Mouse (Mus musculus): ENCODE measurements around the gene Mxi1. TPM values are rescaled to one million over a fixed set of nuclear protein-coding genes. Genes with fewer than 3 reads are reported as not detected.

The Mxi1 gene
- polyA plus RNA-seq, 1 experiment = 21.5 TPM

DNA sequence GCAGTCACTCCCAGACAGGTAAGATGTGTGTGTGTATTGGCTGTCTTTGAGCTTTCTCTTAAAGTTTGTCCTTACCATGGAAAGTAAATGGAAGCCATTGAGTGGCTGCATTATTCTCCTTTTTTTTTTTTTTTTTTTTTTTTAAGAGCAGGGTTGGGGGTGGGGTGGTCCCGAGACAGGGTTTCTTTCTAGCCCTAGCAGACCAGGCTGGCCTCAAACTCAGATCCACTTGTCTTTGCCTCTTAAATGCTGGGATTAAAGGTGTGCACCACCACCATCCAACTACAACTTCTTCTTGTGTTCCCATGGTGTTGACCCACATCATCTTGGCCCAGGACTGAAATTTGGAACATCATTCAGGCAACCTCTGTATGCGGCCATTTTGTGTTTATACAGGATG is 63.3 kb downstream of the Mxi1 start:
- Histone ChIP-seq H3K4me3 (replicated peaks; ENCODE audit: extremely low read depth, low read depth, low read length) (no peak overlapping the region), H3K4me1 (ENCODE audit: control insufficient read depth, insufficient read depth, low read length) (no peaks in the 10 kb centered on the region)
- TF ChIP-seq CTCF (IDR thresholded peaks at IDR 0.05; ENCODE audit: insufficient read depth, low read length) (no peak), POLR2A (IDR thresholded peaks at IDR 0.05; ENCODE audit: borderline replicate concordance, extremely low read depth, low read depth, low read length) (no peak)
- DNase-seq = no peak
- 83% methylated on average over 2 of the region's 2 CpGs for WGBS

DNA sequence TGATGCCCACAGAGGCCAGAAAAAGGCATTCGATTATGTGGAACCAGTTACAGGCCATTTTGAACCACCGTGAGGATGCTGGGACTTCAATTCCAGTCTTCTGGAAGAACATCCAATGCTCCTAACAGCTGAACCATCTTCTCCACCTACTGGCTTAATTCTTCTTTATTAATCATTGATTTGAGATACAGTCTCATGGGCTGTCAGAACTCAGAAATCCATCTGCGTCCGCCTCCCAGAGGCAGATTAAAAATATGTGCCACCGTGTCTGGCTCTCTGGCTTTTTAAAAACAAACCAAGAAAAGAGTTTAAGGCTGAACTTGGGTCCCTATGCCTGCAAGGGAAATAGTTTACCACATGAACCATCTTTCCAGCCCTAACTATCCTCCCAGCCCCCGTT is 65.0 kb downstream of the Mxi1 start:
- DNase-seq = no peak
- Histone ChIP-seq H3K4me1 (ENCODE audit: control insufficient read depth, insufficient read depth, low read length) (no peaks in the 10 kb centered on the region), H3K4me3 (replicated peaks; ENCODE audit: extremely low read depth, low read depth, low read length) (no peak overlapping the region)
- 89% methylated on average over 6 of the region's 6 CpGs for WGBS
- TF ChIP-seq POLR2A (IDR thresholded peaks at IDR 0.05; ENCODE audit: borderline replicate concordance, extremely low read depth, low read depth, low read length) (no peak), CTCF (IDR thresholded peaks at IDR 0.05; ENCODE audit: insufficient read depth, low read length) (no peak)

DNA sequence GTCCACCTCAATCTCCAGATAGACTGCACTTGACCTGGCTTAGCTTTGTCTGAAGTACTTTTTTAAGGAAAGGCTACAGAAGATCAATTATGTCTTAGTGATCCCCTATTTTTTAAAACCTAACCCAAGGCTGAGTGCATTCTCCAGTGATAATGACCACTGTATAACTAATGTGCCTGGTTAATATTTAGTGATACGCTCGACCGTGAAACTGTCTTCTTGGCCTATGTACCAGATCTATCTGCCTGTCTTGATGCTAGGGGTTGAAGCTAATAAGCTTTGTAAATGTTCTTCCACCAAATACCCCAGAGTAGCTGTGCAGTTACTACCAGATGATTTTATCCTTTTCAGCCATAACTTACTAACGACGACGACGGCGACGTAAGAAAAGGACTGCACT is 65.5 kb downstream of the Mxi1 start:
- Histone ChIP-seq H3K4me1 (ENCODE audit: control insufficient read depth, insufficient read depth, low read length) (no peaks in the 10 kb centered on the region), H3K4me3 (replicated peaks; ENCODE audit: extremely low read depth, low read depth, low read length) (no peak overlapping the region)
- no peak for TF ChIP-seq CTCF (IDR thresholded peaks at IDR 0.05; ENCODE audit: insufficient read depth, low read length)
- TF ChIP-seq POLR2A (IDR thresholded peaks at IDR 0.05; ENCODE audit: borderline replicate concordance, extremely low read depth, low read depth, low read length) = no peak
- no peak for DNase-seq
- WGBS = 94% methylated on average over 9 of the region's 9 CpGs

DNA sequence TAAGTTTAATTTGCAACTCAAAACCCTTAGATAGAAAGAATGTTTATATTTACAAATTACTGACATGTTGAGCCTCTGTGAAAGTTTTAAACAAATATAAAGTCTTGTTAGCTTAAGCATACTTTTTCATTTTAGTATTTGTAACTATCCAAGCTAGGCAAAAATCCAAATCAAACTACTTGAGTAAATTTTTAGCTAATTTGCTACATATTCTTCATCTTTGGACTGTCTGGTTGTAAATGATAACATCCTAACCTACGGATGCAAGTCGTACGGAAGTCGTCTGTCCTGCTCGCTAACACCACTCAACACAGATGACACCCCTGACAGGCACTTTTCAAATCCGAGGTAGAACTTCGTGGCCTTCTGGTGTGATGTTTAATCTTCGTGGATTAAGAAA is 67.3 kb downstream of the Mxi1 start:
- Histone ChIP-seq H3K4me1 (ENCODE audit: control insufficient read depth, insufficient read depth, low read length) (no peaks in the 10 kb centered on the region), H3K4me3 (replicated peaks; ENCODE audit: extremely low read depth, low read depth, low read length) (no peak overlapping the region)
- TF ChIP-seq POLR2A (IDR thresholded peaks at IDR 0.05; ENCODE audit: borderline replicate concordance, extremely low read depth, low read depth, low read length) (no peak), CTCF (IDR thresholded peaks at IDR 0.05; ENCODE audit: insufficient read depth, low read length) (no peak)
- 61% methylated on average over 8 of the region's 8 CpGs for WGBS
- no peak for DNase-seq

DNA sequence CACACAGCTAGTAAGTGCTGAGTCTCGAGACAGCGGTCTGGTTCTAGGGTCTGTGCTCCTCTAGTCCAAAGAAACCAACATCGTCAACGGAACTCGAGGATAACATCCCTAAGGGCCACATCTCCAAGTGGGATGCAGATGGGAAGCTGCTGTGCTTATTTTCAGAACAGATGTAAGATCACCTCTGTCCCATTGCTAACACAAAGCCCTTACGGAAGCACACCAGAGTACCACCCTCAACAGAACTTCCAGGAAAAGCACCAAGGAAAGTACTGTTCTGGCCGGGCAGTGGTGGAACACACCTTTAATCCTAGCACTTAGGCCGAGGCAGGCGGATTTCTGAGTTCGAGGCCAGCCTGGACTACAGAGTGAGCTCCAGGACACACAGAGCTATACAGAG is 68.1 kb downstream of the Mxi1 start:
- Histone ChIP-seq H3K4me3 (replicated peaks; ENCODE audit: extremely low read depth, low read depth, low read length) (no peak overlapping the region), H3K4me1 (ENCODE audit: control insufficient read depth, insufficient read depth, low read length) (no peaks in the 10 kb centered on the region)
- DNase-seq = no peak
- TF ChIP-seq CTCF (IDR thresholded peaks at IDR 0.05; ENCODE audit: insufficient read depth, low read length) (no peak), POLR2A (IDR thresholded peaks at IDR 0.05; ENCODE audit: borderline replicate concordance, extremely low read depth, low read depth, low read length) (no peak)
- 88% methylated on average over 10 of the region's 10 CpGs for WGBS

DNA sequence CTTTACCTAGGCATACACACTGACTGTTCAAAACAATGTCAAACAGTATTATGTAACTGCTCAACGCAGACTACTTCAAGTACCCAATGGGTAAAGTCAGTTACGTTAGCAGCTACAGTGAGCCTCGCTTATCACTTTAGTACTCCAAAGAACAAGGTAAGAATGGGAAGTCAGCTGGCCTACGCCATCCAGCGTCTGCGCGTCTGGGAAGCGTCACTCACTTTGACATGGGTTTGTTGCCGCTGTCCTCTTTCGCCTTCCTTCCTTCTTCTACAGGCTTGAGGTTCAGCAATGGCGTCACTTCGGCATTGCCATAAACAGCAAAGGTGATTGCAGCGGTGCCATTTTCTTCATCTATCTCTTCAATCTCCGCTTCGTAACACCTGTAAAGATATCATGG is 73.0 kb downstream of the Mxi1 start:
- no peak for DNase-seq
- WGBS = 92% methylated on average over 15 of the region's 15 CpGs
- peaks cover 2% of the 10 kb centered on the region; the same call in 1 of the 2 replicates for H3K4me1 ChIP-seq (ENCODE audit: control insufficient read depth, insufficient read depth, low read length)
- H3K4me3 ChIP-seq (replicated peaks; ENCODE audit: extremely low read depth, low read depth, low read length) = no peak overlapping the region
- TF ChIP-seq POLR2A (IDR thresholded peaks at IDR 0.05; ENCODE audit: borderline replicate concordance, extremely low read depth, low read depth, low read length) = no peak
- TF ChIP-seq CTCF (IDR thresholded peaks at IDR 0.05; ENCODE audit: insufficient read depth, low read length) = no peak

DNA sequence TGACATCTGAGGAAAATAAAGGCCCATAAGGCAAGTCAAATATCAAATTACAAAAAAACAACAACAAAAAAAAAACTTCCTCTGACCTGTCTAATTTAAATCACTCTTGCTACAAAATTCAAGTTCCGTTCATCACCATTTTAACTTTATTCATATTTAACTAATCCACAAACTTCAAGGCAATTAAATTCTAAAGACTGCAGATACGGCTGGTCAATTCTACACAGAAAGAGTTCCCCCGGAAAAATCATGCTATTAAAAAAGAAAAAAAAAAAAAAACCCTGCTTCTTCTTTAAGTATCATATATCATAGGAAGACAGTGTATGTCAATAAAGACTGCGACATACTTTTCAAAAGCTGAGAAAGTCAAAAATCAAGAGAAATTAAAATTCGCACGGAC is 79.1 kb downstream of the Mxi1 start:
- TF ChIP-seq CTCF (IDR thresholded peaks at IDR 0.05; ENCODE audit: insufficient read depth, low read length) (no peak), POLR2A (IDR thresholded peaks at IDR 0.05; ENCODE audit: borderline replicate concordance, extremely low read depth, low read depth, low read length) (no peak)
- H3K4me1 ChIP-seq (ENCODE audit: control insufficient read depth, insufficient read depth, low read length) = peaks cover 10% of the 10 kb centered on the region
- peak overlapping the region; percentile 60 for H3K4me3 ChIP-seq (replicated peaks; ENCODE audit: extremely low read depth, low read depth, low read length)
- WGBS = 14% methylated on average over 6 of the region's 6 CpGs
- DNase-seq = no peak

DNA sequence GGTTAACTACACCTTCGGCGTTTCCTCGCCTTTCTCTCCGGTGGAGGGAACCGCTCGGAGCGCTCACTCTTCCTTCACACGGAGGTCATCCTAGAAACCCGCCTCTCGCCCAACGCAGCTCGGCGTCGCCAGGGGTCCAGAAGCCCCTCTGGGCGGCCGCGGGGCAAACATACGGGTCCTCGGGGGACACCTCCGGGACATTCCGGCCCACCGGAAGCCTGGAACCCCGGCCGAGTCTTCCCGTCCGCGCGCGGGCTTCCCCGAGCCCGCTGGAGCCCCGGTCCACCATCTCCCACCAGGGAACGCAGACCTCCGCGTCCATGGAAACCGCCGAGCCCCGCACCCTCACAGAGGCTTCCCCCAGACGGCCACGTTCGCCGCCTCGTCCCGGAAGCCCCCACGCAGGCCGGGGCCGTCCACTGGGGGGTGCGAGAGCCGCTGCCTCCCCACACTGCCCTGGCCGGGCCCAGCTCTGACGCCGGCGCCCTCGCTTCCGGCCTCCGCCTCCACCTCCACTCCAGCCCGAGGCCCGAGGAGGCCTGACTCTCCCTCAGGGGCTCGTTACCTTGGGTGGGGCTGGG is 79.6 kb downstream of the Mxi1 start:
- under 1% methylated on average over 58 of the region's 59 CpGs for WGBS
- TF ChIP-seq POLR2A (IDR thresholded peaks at IDR 0.05; ENCODE audit: borderline replicate concordance, extremely low read depth, low read depth, low read length) (no peak), CTCF (IDR thresholded peaks at IDR 0.05; ENCODE audit: insufficient read depth, low read length) (no peak)
- Histone ChIP-seq H3K4me3 (replicated peaks; ENCODE audit: extremely low read depth, low read depth, low read length) (peak overlapping the region; percentile 60), H3K4me1 (ENCODE audit: control insufficient read depth, insufficient read depth, low read length) (peaks cover 10% of the 10 kb centered on the region)
- no peak for DNase-seq

DNA sequence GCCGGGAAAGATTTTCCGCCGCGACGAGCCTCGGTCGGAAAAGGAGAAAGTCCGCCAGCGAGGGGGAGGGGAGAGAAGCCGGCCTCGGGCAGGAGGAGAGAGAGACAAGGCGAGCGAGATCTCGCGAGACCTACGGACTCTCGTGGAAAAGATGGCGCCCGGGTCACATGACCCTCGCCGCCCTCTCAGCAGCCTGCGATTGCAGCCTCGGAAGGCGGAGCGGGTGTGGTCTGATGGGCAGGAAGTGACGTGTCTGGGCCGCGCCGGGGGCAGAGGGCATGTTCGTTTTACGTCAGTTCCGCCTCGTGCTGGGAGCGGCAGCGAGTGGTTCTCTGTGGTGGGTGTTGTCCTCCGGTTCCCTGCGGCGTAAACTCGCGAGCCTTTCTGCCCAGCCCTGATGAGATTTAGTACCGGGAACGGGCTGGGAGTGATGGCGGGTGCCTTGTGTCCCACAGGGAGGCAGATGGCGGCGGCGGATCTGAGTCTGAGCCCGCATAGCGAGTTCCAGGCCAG is 80.2 kb downstream of the Mxi1 start, which contains the start of gene Smndc1:
Gene Smndc1 (minus strand): TSS at position 84 of the 513 bp plus-strand sequence.
- TF ChIP-seq CTCF (IDR thresholded peaks at IDR 0.05; ENCODE audit: insufficient read depth, low read length) (no peak), POLR2A (IDR thresholded peaks at IDR 0.05; ENCODE audit: borderline replicate concordance, extremely low read depth, low read depth, low read length) (peak; percentile 91)
- under 1% methylated on average over 48 of the region's 48 CpGs for WGBS
- Histone ChIP-seq H3K4me1 (ENCODE audit: control insufficient read depth, insufficient read depth, low read length) (peaks cover 10% of the 10 kb centered on the region), H3K4me3 (replicated peaks; ENCODE audit: extremely low read depth, low read depth, low read length) (peak within 1 kb of the TSS; percentile 92)
- peak; percentile 99 for DNase-seq

DNA sequence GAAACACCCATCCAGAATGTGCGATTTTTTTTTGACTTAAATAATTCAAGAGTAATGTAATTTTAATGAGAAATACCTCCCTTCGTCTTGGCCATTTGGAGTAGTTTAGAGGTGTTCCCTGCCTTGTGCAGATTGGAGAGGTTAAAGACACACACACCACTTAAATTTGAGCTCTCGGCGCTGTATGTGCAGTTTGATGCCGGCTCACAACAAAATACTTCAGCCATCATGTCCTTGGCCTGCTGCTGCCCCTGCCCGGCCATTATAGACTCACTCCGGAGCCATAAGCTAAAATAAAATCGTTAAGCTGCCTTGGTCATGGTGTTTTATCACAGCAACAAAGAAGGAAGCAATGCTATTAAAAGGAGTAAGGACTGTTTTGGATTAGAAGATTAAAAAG is 81.1 kb downstream of the Mxi1 start:
- 40% methylated on average over 8 of the region's 8 CpGs for WGBS
- H3K4me1 ChIP-seq (ENCODE audit: control insufficient read depth, insufficient read depth, low read length) = peaks cover 10% of the 10 kb centered on the region
- H3K4me3 ChIP-seq (replicated peaks; ENCODE audit: extremely low read depth, low read depth, low read length) = peak overlapping the region; percentile 92
- no peak for TF ChIP-seq CTCF (IDR thresholded peaks at IDR 0.05; ENCODE audit: insufficient read depth, low read length)
- no peak for TF ChIP-seq POLR2A (IDR thresholded peaks at IDR 0.05; ENCODE audit: borderline replicate concordance, extremely low read depth, low read depth, low read length)
- DNase-seq = no peak

All from lung, adult 2 months (tissue).